Mouse (Mus musculus) thymus, adult 18-20 months (tissue): ENCODE data around the gene Hoxb6.

ENCODE experiments used
- DNase-seq, 2 experiments: peaks; one replicate each; pipeline ENCODE4 v3.0.0; 2022; ENCODE audit warnings: mixed read lengths in 2 of 2

Gene Hoxb6

GRCm38 (mm10) chr11:96291681-96292564, at the start of gene Hoxb6:
Gene Hoxb6 (plus strand): TSS chr11:96292476.
- DNase-seq, result no peak

GRCm38 (mm10) chr11:96250901-96251300, 41.4 kb upstream of the Hoxb6 start:
- DNase-seq, result no peak

GRCm38 (mm10) chr11:96251480-96252031, 40.7 kb upstream of the Hoxb6 start:
- no peak for DNase-seq

GRCm38 (mm10) chr11:96252541-96253120, 39.6 kb upstream of the Hoxb6 start:
- DNase-seq, result no peak

- no peak for DNase-seq
Observed at GRCm38 (mm10) chr11:96254221-96254620, 38.1 kb upstream of the Hoxb6 start.

- no peak for DNase-seq
Observed at GRCm38 (mm10) chr11:96255111-96255995, 36.9 kb upstream of the Hoxb6 start.

GRCm38 (mm10) chr11:96255996-96256445, 36.3 kb upstream of the Hoxb6 start:
- DNase-seq, result no peak

GRCm38 (mm10) chr11:96257141-96257540, 35.1 kb upstream of the Hoxb6 start:
- no peak for DNase-seq

GRCm38 (mm10) chr11:96259038-96259437, 33.2 kb upstream of the Hoxb6 start:
- no peak for DNase-seq

GRCm38 (mm10) chr11:96259511-96259910, 32.8 kb upstream of the Hoxb6 start:
- no peak for DNase-seq

GRCm38 (mm10) chr11:96260310-96260970, 31.8 kb upstream of the Hoxb6 start:
- no peak for DNase-seq

GRCm38 (mm10) chr11:96261323-96261890, 30.9 kb upstream of the Hoxb6 start:
- DNase-seq, result peak in 1 of 2 experiments; percentile 16

GRCm38 (mm10) chr11:96262262-96262830, 29.9 kb upstream of the Hoxb6 start:
- no peak for DNase-seq

GRCm38 (mm10) chr11:96263636-96264389, 28.5 kb upstream of the Hoxb6 start:
- no peak for DNase-seq

GRCm38 (mm10) chr11:96264390-96265020, 27.8 kb upstream of the Hoxb6 start:
- DNase-seq, result no peak

- no peak for DNase-seq
Observed at GRCm38 (mm10) chr11:96265954-96266353, 26.3 kb upstream of the Hoxb6 start.

- no peak for DNase-seq
Observed at GRCm38 (mm10) chr11:96267021-96267920, 25.0 kb upstream of the Hoxb6 start.

GRCm38 (mm10) chr11:96268031-96268745, 24.1 kb upstream of the Hoxb6 start:
- no peak for DNase-seq
